Mouse (Mus musculus) hindbrain, embryonic 13.5 days (tissue): ENCODE results near the gene Ptpn13. TPM values are rescaled to one million over a fixed set of nuclear protein-coding genes. Genes with fewer than 3 reads are reported as not detected.

ENCODE experiments used
- ATAC-seq: fragments of 200-750 bp; cut with Nextera tagmentation; 2 replicates; pipeline ENCODE4 v1.8.0; 2017; ENCODE audit warnings: moderate TSS enrichment; ENCODE audit not compliant: low FRiP score
- H3K27ac ChIP-seq: fragments of 300-500 bp; sonication (generic); 2 replicates; pipeline ENCODE4 v1.5.1; 2015; ENCODE audit warnings: inconsistent platforms, mild to moderate bottlenecking, moderate library complexity
- H3K27me3 ChIP-seq: fragments of 300-500 bp; sonication (generic); 2 replicates; pipeline ENCODE4 v1.6.1; 2015; ENCODE audit warnings: mild to moderate bottlenecking, inconsistent platforms
- H3K36me3 ChIP-seq: fragments of 300-500 bp; sonication (generic); 2 replicates; pipeline ENCODE4 v1.6.1; 2015; ENCODE audit warnings: mild to moderate bottlenecking, inconsistent platforms
- H3K4me1 ChIP-seq: fragments of 300-500 bp; sonication (generic); replicated peaks from 2 replicates; pipeline ENCODE4 v1.6.1; 2015; ENCODE audit warnings: inconsistent platforms
- H3K4me2 ChIP-seq: fragments of 300-500 bp; sonication (generic); 2 replicates; pipeline ENCODE4 v1.6.1; 2015; ENCODE audit warnings: inconsistent platforms, mild to moderate bottlenecking, moderate library complexity
- H3K4me3 ChIP-seq: fragments of 300-500 bp; sonication (generic); 2 replicates; pipeline ENCODE4 v1.5.1; 2015; ENCODE audit warnings: mild to moderate bottlenecking, inconsistent platforms
- H3K9ac ChIP-seq: fragments of 300-500 bp; sonication (generic); 2 replicates; pipeline ENCODE4 v1.6.1; 2015; ENCODE audit warnings: mild to moderate bottlenecking, inconsistent platforms
- H3K9me3 ChIP-seq: fragments of 300-500 bp; sonication (generic); 2 replicates; pipeline ENCODE4 v1.6.1; 2016; ENCODE audit warnings: inconsistent platforms
- WGBS: fragments of 180-500 bp; shearing (Covaris S2); methylation state at CpG from one replicate; pipeline ENCODE4 v1.1.7; 2015; 5-methylcytosine and 5-hydroxymethylcytosine counted together
- polyA plus RNA-seq: library from polyadenylated mRNA; unstranded; fragments of >200 nt; fragmentation: Nextera tagmentation; extraction: Ambion mirVana; gene quantifications from 2 replicates; pipeline ENCODE4 v1.2.1, GENCODE M21; 2015

Gene Ptpn13
- polyA plus RNA-seq, 1 experiment from 2014 or later: 7.5 TPM

DNA sequence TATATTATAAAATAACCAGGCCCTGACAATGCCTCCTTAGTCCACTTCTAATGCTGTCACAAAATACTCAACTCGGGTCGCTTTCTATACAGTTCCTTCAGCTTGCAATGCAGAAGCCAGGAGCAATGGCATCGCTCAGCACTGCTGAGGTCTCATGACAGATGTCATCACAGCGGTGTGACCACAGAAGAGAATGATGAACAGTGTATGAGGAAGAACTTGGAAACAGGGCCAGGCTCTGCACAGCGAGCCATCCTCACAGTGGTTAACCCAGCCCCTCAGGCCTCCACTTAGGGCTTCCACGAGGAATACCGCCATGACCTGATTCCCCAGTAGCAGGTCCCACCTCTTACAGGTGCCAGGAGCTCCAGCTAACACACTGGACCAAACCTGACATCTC lies 189.4 kb downstream of the Ptpn13 start:
- Histone ChIP-seq H3K36me3 (no peaks in the 10 kb centered on the region), H3K9ac (no peak overlapping the region), H3K27ac (no peak overlapping the region), H3K4me2 (no peak overlapping the region), H3K4me1 (no peaks in the 10 kb centered on the region), H3K4me3 (no peak overlapping the region), H3K9me3 (no peaks in the 10 kb centered on the region), H3K27me3 (no peaks in the 10 kb centered on the region)
- 93% methylated on average over 7 of the region's 7 CpGs for WGBS
- no peak for ATAC-seq

DNA sequence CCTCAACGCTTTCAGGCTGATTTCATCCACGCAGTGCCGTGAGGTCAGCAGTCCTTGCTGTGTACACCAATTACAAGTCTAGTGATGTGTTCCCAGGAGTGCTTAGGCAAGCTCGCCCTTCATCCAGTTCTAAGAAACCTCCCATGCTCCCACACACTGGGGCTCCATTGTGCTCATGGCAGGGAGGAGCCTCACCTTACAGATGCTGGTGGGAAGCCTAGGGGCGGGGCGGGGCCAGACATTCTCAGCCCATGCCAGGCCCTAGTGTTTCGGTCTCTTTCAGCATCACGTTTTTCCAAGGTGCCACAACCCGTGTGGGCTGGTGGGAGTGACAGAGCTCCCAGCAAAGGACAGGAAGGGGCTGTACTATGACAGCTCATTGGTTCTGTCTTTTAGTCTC lies 192.2 kb downstream of the Ptpn13 start:
- no peak overlapping the region for H3K4me2 ChIP-seq
- no peaks in the 10 kb centered on the region for H3K27me3 ChIP-seq
- H3K4me3 ChIP-seq: no peak overlapping the region
- H3K27ac ChIP-seq: no peak overlapping the region
- H3K36me3 ChIP-seq: no peaks in the 10 kb centered on the region
- ATAC-seq: no peak
- H3K9ac ChIP-seq: no peak overlapping the region
- WGBS: 64% methylated on average over 9 of the region's 9 CpGs
- H3K9me3 ChIP-seq: no peaks in the 10 kb centered on the region
- no peaks in the 10 kb centered on the region for H3K4me1 ChIP-seq

DNA sequence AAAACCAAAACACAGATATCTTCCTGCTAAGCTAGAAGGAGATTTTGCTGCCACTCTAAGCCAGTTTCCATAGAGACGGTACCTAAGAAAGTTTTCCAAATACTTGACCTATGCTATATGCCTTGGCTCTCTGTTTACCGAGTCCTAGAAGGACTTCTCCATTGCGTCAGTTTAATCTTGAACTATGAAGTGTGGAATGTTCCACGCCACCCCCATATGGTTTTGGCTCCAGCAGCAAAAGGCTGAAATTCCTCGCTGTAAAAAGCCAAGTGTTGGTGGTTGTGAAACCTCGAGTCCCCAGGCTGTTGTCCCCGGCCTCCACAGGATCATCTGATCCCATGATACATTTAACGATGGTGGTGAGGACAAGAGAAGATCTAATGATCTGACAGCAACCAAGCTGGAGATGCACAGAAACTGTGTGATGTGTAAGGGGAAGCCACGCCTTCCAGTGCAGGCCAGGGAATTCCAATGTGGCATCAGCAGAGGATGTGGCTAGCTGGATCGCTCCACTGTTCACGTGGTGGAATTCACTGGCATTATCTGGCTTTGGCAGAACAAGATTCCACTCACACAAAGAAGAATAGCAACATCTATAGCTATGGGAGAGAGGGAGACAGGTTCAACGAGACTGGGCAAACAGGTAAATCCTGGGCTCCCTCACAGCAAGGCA lies 195.4 kb downstream of the Ptpn13 start:
- H3K4me1 ChIP-seq: no peaks in the 10 kb centered on the region
- no peaks in the 10 kb centered on the region for H3K9me3 ChIP-seq
- no peak for ATAC-seq
- H3K27ac ChIP-seq: no peak overlapping the region
- no peaks in the 10 kb centered on the region for H3K27me3 ChIP-seq
- no peak overlapping the region for H3K9ac ChIP-seq
- no peaks in the 10 kb centered on the region for H3K36me3 ChIP-seq
- WGBS: 82% methylated on average over 12 of the region's 12 CpGs
- H3K4me3 ChIP-seq: no peak overlapping the region
- no peak overlapping the region for H3K4me2 ChIP-seq

DNA sequence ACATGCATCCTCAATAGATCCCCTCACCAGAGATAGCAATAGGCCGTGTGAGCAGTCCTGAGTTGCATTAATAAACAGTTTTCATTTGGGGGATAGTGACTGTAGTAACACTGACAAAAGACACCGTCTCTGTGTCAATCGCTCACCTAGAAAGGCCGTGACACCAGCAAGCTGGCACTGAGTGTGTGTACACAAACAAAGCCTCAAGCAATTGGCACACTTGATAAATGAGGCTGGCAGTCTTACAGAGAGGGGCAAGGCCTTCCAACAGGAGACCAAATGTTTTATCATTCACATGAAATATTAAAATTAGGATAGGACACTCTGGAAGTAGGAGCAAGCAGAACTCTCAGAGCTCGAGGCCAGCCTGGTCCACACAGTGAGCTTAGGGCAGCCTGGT lies 197.3 kb downstream of the Ptpn13 start:
- H3K9ac ChIP-seq: no peak overlapping the region
- no peak overlapping the region for H3K4me2 ChIP-seq
- H3K27me3 ChIP-seq: no peaks in the 10 kb centered on the region
- no peak for ATAC-seq
- H3K4me1 ChIP-seq: no peaks in the 10 kb centered on the region
- H3K4me3 ChIP-seq: no peak overlapping the region
- H3K36me3 ChIP-seq: no peaks in the 10 kb centered on the region
- H3K9me3 ChIP-seq: no peaks in the 10 kb centered on the region
- 64% methylated on average over 5 of the region's 5 CpGs for WGBS
- H3K27ac ChIP-seq: no peak overlapping the region

DNA sequence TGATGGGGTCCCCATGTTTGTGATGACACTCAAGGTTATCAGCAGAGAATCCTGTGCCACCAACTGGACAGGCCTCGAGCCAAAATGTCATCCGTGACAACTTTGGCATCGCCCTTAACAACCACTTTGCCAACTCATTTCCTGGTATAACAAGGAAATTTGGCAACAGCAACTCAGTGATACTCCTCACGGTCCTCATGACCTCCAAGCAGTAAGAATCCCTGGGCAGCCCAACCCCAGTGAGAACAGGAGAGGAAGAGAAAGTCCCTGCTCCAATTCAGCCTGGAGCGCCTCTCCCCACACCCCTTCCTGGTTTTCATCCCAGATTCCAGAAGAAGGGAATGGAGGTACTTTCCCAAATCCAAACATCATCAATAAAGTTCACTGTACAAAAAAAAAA lies 199.8 kb downstream of the Ptpn13 start:
- Histone ChIP-seq H3K4me1 (peaks cover 11% of the 10 kb centered on the region), H3K27ac (no peak overlapping the region), H3K9ac (no peak overlapping the region), H3K4me3 (no peak overlapping the region), H3K4me2 (no peak overlapping the region), H3K9me3 (no peaks in the 10 kb centered on the region), H3K36me3 (no peaks in the 10 kb centered on the region), H3K27me3 (no peaks in the 10 kb centered on the region)
- WGBS: 93% methylated on average over 5 of the region's 5 CpGs
- no peak for ATAC-seq

DNA sequence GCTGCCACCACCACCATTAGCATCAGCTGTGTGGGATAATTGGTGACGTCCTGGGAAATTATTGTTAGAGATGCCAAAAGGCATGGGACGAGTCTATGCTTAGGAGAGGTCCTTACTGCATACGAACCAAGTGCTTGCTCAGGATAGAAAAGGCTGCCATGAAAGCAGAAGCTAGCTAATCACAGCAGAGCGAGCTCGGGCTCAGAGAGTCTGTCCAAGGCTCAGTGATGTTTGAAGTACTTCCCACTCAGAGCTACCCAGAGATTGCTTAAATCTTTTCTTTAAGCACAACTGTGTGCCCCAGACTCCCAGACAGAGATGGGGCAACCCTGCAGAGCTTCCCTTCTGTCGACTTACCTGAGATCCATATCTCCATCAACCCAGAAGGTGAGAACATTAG lies 203.5 kb downstream of the Ptpn13 start:
- Histone ChIP-seq H3K9me3 (no peaks in the 10 kb centered on the region), H3K36me3 (no peaks in the 10 kb centered on the region), H3K4me2 (no peak overlapping the region), H3K4me1 (peaks cover 15% of the 10 kb centered on the region), H3K9ac (no peak overlapping the region), H3K4me3 (no peak overlapping the region), H3K27me3 (no peaks in the 10 kb centered on the region), H3K27ac (no peak overlapping the region)
- 82% methylated on average over 6 of the region's 6 CpGs for WGBS
- no peak for ATAC-seq

DNA sequence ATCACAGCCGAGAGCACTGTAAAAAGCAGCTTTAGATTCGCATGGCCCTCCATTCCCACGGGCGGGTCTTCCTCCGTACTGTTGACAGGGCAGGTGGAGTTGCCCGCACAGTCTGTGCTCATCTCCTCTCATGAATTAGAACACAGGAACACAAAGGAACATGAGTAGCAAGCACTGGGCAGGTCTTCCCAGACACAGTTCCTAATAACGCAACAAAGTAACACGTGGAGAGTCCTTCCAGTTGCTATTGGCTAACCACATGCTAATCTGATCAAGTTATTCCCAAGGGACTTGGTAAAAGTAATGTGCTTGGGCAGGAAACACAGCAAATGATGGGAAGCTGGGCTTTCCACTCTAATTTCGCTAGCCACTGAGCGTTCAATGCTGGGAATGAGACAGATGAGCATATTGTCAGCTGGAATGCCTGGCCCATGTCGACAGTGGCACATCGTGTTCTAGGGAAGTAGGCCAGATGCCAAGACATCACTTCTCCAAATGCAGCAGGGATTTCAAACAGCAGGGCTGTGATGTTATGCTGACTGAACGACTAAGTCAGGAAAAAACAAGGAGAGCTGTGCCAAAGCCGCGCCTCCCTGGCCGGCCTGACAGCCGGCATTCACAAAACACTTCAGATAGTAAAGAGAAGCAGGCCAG lies 204.2 kb downstream of the Ptpn13 start, which contains the start of gene Slc10a6:
Slc10a6 (minus strand) TSS at position 293 of the 654 bp plus-strand sequence.
- ATAC-seq: peak; percentile 74
- Histone ChIP-seq H3K9ac (no peak within 1 kb of the TSS), H3K4me2 (no peak within 1 kb of the TSS), H3K27ac (0 out of 2 replicates have a peak within 1 kb of the TSS, but pooled peaks have one; percentile 26), H3K4me1 (peaks cover 15% of the 10 kb centered on the region), H3K4me3 (no peak within 1 kb of the TSS), H3K27me3 (no peaks in the 10 kb centered on the region), H3K36me3 (no peaks in the 10 kb centered on the region), H3K9me3 (no peaks in the 10 kb centered on the region)
- 64% methylated on average over 17 of the region's 17 CpGs for WGBS

DNA sequence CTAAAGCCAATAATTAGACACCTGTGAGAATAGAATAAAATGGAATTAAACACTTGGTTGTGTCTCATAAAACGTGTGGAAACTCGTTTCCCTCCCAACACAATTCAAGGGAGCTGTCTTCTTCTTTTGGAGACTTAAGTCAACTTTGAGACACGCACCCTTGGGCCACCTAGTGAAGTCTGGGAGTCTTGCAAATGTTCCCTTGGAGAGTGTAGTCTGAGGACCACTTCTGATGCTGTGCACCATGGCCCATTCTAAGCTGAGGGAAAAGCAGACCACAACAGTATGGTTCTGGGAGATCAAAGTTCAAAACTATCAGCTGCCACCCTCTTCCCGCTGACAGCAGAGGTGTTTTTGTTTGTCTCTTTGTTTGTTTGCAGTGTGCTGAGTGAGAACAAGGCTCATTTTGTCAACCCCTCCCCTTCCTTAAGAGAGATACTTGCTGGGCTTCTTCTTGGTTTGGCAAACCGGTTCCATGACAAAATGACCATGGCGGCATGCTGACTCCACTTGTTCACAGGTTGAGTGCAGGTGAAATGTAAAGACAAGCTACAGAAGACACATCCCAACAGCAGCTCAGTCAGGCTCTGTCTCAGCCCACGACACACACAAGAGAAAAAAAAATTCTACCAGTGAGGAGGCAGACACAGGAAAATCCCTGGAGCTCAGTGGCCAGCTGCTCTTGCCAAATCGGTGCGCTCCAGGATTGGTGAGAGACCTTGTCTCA lies 205.0 kb downstream of the Ptpn13 start:
- Histone ChIP-seq H3K9me3 (no peaks in the 10 kb centered on the region), H3K36me3 (no peaks in the 10 kb centered on the region), H3K9ac (no peak overlapping the region), H3K4me1 (peaks cover 15% of the 10 kb centered on the region), H3K4me2 (no peak overlapping the region), H3K27me3 (no peaks in the 10 kb centered on the region), H3K27ac (no peak overlapping the region), H3K4me3 (no peak overlapping the region)
- ATAC-seq: no peak
- 80% methylated on average over 9 of the region's 9 CpGs for WGBS

DNA sequence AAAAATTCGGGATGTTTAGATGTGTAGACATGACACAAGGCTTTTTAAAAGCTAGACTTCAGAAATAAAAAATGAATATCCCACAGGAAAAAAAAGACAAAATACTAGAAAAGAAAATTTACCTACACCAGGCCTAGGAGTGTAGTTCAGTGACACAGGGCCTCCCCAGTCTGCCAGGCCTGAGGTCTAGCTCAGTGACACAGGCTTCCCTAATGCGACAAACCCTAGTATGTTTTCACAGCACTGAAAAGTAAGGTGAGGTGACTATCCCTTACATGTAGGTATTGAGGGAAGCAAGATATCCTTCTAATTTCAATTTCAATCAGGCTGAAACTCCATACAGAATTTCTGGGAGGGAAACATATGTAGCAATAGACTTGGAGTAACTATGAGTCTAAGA lies 212.2 kb downstream of the Ptpn13 start:
- 95% methylated on average over 2 of the region's 2 CpGs for WGBS

DNA sequence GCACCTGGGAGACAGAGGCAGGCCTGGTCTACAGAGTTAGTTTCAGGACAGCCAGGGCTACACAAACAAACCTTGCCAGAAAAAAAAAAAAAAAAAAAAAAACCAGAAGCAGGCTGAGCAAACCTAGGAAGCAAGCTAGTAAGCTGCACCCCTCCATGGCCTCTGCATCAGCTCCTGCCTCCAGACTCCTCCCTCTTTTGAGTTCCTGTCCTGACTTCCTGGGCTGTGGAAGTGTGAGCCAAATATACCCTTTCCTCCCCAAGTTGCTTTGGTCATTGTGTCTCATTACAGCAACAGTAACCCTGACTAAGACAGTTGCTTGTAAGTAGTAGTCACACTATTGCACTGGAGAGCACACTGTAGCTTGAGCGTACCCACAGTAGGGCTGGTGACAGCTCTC lies 219.2 kb downstream of the Ptpn13 start:
- Histone ChIP-seq H3K4me1 (peaks cover 6% of the 10 kb centered on the region; the same call in 1 of the 2 replicates), H3K36me3 (no peaks in the 10 kb centered on the region), H3K27ac (no peak overlapping the region), H3K27me3 (no peaks in the 10 kb centered on the region), H3K9ac (no peak overlapping the region), H3K4me2 (no peak overlapping the region), H3K4me3 (no peak overlapping the region), H3K9me3 (no peaks in the 10 kb centered on the region)
- no peak for ATAC-seq
- WGBS: 100% methylated on average over 1 of the region's 1 CpGs

More for the DNA sequence above, 212.2 kb downstream of the Ptpn13 start:
- H3K27me3 ChIP-seq: no peaks in the 10 kb centered on the region
- no peak for ATAC-seq
- H3K4me1 ChIP-seq: no peaks in the 10 kb centered on the region
- no peak overlapping the region for H3K27ac ChIP-seq
- H3K4me2 ChIP-seq: no peak overlapping the region
- H3K36me3 ChIP-seq: no peaks in the 10 kb centered on the region
- no peak overlapping the region for H3K4me3 ChIP-seq
- H3K9ac ChIP-seq: no peak overlapping the region
- H3K9me3 ChIP-seq: no peaks in the 10 kb centered on the region

DNA sequence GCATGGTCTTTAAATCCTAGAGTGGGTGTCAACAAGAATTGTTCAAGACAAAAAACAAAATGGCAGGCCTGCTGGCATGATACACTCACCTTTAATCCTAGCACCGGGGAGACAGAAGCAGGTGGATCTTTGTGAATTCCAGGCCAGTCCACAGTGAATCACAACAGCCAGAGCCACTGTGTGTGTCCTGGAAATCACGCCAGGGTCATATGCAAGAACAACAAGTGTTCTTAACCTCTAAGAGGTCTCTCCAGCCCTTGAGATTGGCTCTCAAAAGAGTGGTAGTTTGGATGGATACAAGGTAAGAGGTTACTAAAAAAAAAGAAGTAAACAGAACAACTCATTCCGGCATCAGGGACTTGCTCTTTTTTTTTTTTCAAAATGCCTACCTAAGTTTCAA lies 222.3 kb downstream of the Ptpn13 start:
- Histone ChIP-seq H3K27me3 (no peaks in the 10 kb centered on the region), H3K4me2 (no peak overlapping the region), H3K27ac (no peak overlapping the region), H3K9ac (no peak overlapping the region), H3K36me3 (no peaks in the 10 kb centered on the region), H3K9me3 (no peaks in the 10 kb centered on the region), H3K4me3 (no peak overlapping the region), H3K4me1 (peaks cover 6% of the 10 kb centered on the region; the same call in 1 of the 2 replicates)
- WGBS: 91% methylated on average over 3 of the region's 3 CpGs
- no peak for ATAC-seq
